Mouse (Mus musculus) liver, postnatal 0 days (tissue): ENCODE results near the gene Cradd.

Experiments used
- CTCF ChIP-seq: sonication (generic); IDR thresholded peaks from 2 replicates; pipeline ENCODE4 v1.5.1; 2016; ENCODE audit warnings: antibody characterized with exemption, low read depth
- EP300 ChIP-seq: IDR thresholded peaks from 2 replicates; pipeline ENCODE4 v1.6.1; 2016; ENCODE audit warnings: antibody characterized with exemption, low read depth, mild to moderate bottlenecking

DNA sequence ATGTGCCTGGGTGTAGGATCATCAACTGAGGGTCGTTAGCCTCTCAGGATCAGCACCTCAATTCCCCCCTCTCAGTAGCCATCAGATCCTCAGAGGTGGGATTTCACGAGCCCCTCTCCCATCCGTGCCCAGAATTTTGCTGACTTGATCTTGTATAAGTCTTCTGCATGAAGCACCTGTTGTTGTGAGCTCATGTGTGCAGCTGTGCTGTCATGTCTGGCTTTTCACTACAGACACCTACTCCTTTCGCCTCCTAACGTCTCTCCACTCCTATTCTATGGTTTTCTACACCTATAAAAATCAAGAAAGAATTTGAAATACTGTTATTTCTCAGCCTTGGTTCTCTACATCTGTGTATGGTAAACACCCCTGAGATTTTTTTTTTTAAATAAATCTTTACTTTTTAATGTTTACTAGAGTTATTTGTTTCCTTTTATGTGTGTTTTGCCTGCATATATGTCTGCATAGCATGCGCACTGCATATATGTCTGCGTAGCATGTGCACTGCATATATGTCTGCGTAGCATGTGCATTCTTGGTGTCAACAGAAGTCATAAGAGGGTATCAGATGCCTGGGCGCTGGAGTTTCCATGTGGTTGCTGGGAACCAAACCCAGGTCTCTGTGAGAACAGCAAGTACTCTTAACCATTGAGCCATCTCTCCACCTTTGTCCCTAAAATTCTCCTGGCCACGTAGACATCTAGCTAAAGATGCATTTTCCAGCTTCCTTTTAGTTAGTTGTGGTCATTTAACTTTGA is 19.1 kb upstream of the Cradd start:
- no peak for TF ChIP-seq CTCF
- TF ChIP-seq EP300 = no peak
